Mouse (Mus musculus) C2C12 (cell line): ENCODE data around the gene Sapcd1.
"Not testable (repeated sequence)": the region's sequence is repeated elsewhere in the genome, so short reads cannot be mapped to it uniquely, and the experiment has no call there.

Source experiments
- CTCF ChIP-seq: IDR thresholded peaks from one replicate; pipeline ENCODE4 v1.5.1; 2011; ENCODE audit not compliant: control insufficient read depth, insufficient read depth, insufficient read length
- FOSL1 ChIP-seq: IDR thresholded peaks from one replicate; pipeline ENCODE4 v1.8.0; 2011; ENCODE audit warnings: mild to moderate bottlenecking, low read length; ENCODE audit not compliant: poor library complexity, insufficient read depth, severe bottlenecking
- MAX ChIP-seq: IDR thresholded peaks from one replicate; pipeline ENCODE4 v1.6.1; 2011; ENCODE audit warnings: mild to moderate bottlenecking, control low read depth
- MYOG ChIP-seq: IDR thresholded peaks from one replicate; pipeline ENCODE4 v1.6.1; 2011; ENCODE audit not compliant: control insufficient read depth, insufficient read length; ENCODE audit errors: extremely low read depth
- USF1 ChIP-seq: IDR thresholded peaks from one replicate; pipeline ENCODE4 v1.6.1; 2011; ENCODE audit warnings: low read depth, mild to moderate bottlenecking, control low read depth, moderate library complexity

- TF ChIP-seq FOSL1, CTCF, MAX, MYOG: not testable (repeated sequence)
- TF ChIP-seq USF1 = peak; percentile 84
These were observed 27.7 kb downstream of the Sapcd1 start for GRCm38 (mm10) chr17:34999871-35000716.
